Mouse (Mus musculus) granulocyte monocyte progenitor cell, adult 5-6 weeks (primary cell): Measurements from ENCODE around the gene Alg9. TPM values are rescaled to one million over a fixed set of nuclear protein-coding genes. Genes with fewer than 3 reads are reported as not detected.

Source experiments
- ATAC-seq: replicated peaks from 2 replicates; pipeline ENCODE4 v1.8.0; 2016; ENCODE audit warnings: mild to moderate bottlenecking, moderate TSS enrichment, inconsistent platforms; ENCODE audit not compliant: poor library complexity, severe bottlenecking
- total RNA-seq, 2 experiments: library from RNA; stranded (forward) in 1 of 2; stranded (reverse) in 1 of 2; fragments of 200-712, 200-1000 nt in 1 of 2; fragments of >200 nt in 1 of 2; fragmentation: Nextera tagmentation in 1 of 2; gene quantifications; 2 replicates each; pipeline ENCODE4 v1.2.3; 2014 to 2017

Alg9 gene
- total RNA-seq, 2 experiments from 2014 or later, result 22.7 to 30.7 TPM

DNA sequence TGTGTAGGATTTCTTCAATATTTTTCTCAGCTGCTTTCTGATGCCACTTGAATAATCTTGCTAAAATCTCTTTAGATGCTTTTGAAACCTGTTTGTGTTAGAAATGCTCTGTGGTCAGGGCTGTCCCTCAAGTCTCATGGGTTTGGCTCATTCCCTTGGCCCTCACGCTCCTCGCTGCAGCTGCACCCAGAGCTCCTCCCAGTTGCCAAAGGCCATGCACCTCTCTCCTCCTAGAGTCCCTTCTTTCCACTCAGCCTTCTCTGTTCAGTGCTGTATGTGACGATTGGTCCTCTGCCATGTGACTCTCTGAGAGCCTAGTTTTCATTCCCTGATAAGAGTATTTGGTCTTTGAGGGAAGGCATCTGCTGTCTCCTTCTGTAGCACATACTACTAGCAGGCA lies 102.6 kb downstream of the Alg9 start:
- ATAC-seq, result no peak

DNA sequence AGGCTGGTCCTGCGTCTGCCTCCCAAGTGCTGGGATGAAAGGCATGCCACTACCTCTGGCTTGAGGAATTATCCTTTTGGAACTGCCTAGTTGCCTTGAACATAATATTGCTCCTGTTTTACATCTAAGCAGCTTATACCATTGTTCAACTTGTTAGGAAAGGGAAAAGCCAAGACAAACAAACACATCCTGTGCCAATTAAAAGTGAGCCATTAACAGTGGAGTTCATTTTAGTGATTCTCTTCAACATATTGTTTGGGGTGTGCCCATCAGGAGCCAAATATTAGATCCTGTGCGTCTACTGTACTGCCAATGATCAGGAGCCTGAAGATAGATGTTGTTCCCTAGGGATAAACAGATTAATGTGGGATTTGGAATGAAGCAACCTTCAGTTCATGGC lies 107.4 kb downstream of the Alg9 start:
- ATAC-seq, result no peak

DNA sequence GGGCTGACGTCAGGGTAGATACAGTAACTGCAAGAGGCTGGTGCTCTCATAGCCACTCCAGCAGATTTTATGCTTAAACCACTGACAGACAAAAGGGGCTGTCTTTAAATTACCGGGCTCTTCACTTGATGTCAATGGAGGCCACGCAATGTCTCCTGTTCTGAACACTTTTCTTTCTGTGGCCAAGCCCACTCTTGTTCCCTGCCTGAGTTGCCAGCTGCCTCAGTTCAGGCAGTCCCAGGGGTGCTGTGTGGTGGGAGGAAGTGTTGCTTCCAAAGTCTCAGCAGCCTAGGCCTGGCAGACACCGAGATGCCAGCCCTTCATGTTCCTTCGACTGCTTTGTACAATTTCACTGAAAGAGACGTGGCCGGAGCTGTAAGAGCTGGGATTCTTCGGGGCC lies 109.3 kb downstream of the Alg9 start:
- ATAC-seq, result no peak

DNA sequence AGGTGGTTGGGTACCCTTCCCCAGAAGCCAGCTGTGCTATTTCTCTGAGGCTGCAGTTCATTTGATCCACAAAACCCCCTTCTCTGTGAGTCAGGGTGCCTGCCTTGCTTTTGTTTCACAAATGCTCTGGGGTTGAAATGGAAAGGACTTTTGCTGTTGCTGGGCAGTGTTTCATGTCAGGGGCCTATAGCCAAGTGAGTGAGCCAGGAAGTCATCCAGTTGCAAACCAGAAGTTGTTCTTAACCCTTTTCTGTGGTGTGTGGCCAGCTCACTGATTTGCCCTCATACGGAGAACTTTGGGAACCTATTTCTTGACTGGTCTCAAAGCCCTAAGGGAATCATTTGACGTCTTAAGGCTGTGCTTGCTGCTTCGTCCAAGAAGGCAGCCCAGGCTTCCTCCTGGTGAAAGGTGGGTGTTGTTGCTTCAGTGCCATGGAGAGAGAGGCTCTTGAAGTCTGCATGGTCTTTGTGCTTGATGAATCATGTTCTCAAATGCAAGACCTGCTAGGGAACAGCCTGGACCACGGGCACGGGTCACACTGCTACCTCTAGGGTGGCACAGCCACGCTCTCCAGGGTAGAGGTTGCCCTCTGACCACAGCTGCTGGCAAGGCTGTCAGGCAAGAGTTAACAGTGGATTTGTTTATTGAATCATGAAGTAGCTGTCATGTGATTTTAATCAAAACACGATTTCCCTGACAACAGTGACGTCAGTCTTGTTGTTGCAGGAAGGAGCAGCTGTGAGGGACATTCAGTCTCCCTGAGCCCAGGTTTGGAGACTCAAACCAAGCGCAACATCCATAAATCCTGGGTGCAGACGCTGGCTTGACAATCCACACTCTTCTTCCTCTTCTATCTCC lies 110.2 kb downstream of the Alg9 start:
- ATAC-seq, result no peak

DNA sequence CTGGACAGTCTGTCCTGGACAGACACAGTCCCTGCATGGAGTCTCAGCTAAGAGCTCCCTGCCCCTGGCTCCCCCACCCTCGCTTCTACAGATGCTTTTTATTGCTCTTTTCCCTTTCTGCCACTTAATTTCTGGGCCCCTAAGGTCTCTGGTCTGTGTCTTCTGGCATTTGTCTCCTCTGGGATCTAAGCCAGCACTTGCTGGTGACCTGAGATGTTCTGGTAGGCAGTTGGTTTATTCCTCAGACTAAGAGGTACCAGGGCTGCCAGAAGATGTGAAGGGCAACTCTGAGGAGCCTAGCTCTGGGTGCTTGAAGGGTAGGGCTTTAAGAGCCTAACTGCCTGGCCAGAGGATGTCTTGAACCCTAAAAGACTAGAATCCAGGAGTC lies 110.8 kb downstream of the Alg9 start:
- ATAC-seq, result no peak

DNA sequence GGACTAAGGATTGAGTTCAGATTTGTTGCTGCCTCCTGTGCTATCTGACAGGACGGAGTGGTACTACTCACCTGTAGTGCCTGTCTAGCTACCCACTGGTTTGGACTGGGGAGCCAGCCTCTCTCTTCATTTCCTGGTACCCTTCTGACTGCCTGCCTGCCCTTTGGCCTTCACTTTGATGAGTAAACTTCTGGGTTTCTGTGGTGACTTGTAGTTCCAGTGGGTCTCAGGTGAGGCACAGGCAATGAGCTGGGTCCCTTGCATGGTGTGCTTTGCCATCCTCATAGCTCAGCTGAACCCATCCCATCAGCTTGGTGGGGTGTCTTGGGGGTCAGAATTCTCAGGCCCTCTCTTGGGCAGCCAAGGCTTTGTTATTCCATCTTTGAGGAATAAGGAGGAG lies 112.1 kb downstream of the Alg9 start:
- no peak for ATAC-seq

DNA sequence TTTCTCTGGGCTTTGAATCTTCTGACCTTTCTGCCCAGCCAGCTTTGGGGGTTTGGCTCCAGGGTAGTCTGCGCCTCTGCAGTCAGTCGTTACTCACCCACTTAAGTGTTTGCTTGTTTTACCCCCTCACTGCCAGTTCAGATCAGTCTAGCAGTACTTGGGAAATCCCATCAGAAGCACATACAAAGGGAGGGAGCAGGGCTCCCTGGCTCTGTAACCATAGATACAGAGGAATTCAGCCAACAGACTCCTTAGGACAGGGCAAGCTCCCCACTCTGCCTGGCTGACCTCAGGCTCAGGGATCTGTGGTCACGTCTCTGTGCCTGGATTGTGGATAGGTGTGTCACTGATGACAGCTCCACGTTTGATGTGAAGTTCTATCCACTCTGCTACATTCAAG lies 112.5 kb downstream of the Alg9 start:
- no peak for ATAC-seq

DNA sequence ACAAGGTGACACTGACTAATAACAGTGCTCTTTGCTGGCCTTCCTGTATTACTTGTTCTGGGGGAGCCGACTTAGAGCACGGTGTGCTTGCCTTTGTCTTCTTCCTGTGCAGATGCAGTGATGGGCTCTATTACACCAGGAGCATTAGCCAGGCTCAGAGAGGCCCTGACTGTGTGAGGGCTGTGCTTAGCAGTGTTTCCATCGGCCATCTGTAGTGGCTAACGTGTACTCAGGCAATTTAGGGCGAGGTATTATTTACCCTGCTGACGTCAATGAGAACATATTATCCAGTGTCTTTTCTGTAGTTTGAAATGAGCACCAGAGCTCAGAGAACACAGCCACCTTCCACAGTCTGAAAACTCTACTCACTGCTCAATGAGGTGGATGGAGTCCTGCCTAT lies 114.4 kb downstream of the Alg9 start:
- no peak for ATAC-seq

DNA sequence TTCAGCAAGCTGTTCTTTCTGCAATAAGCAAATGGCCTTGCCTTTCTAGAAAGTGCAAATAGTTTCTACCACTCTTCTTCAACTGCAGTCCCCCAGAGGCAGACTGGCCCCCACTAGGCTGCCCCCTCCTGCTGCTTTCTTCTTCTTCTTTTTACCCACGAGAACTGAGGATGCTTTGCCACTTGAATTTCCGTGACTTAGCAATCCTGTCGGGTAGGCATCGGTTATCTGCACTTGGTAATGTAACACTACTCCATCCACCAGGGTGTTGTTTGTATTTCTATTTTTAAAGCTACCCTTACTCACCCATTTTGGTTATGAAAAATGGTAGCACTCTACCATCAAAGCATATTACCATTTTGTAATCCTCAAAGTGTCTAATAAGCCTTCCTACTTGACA lies 115.1 kb downstream of the Alg9 start:
- no peak for ATAC-seq

DNA sequence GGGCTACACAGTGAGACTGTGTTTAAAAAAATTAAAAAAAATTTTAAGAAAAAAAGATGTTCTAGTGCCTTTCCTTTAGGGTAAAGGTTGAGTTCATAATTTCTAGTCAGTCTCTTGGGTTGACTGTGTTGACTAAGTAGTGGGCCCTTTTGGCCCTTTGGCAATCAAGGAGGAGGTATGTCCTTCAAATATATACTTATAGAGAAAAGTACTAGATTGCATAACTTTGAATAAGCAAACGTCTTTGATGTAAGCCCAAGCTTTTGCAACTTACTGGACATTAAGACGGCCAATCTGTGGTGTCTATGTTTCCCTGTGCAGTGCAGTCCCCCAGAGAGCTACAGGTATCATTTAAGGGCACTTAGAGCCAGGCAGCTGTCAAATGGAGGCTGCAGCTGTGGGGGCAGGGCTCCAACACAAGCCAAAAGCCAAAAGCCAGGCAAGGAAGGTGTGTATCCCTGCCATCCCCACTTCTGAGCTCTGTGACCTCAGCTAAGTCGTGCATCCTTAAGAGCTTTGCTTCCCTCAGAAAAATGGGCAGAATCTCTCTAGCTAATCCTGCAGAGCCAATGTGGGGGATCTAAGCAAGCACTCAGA lies 115.8 kb downstream of the Alg9 start:
- ATAC-seq, result no peak

Other genes starting within 250 kb of the Alg9 start
- 107 and 145 TPM in 2 replicates for gene Pts, start 246.3 kb upstream of the Alg9 start, total RNA-seq (2014; fragmentation: Nextera tagmentation)
- gene Pts, start 246.3 kb upstream of the Alg9 start, total RNA-seq (2017), result 77.5 and 108 TPM in 2 replicates
- 1.0 and 4.5 TPM in 2 replicates for gene Il18, start 220.2 kb upstream of the Alg9 start, total RNA-seq (2014; fragmentation: Nextera tagmentation)
- 2.6 and 4.2 TPM in 2 replicates for gene Il18, start 220.2 kb upstream of the Alg9 start, total RNA-seq (2017)
- gene Bco2, start 219.8 kb upstream of the Alg9 start, total RNA-seq (2014; fragmentation: Nextera tagmentation), result not detected in 2 replicates
- gene Bco2, start 219.8 kb upstream of the Alg9 start, total RNA-seq (2017), result 0.62 and 1.0 TPM in 2 replicates
- not detected in 2 replicates for gene Tex12, start 213.7 kb upstream of the Alg9 start, total RNA-seq (2014; fragmentation: Nextera tagmentation)
- gene Tex12, start 213.7 kb upstream of the Alg9 start, total RNA-seq (2017), result not detected in 2 replicates
- 172 and 230 TPM in 2 replicates for gene Sdhd, start 171.2 kb upstream of the Alg9 start, total RNA-seq (2014; fragmentation: Nextera tagmentation)
- 178 and 221 TPM in 2 replicates for gene Sdhd, start 171.2 kb upstream of the Alg9 start, total RNA-seq (2017)
- 134 and 159 TPM in 2 replicates for gene Timm8b, start 171.1 kb upstream of the Alg9 start, total RNA-seq (2014; fragmentation: Nextera tagmentation)
- gene Timm8b, start 171.1 kb upstream of the Alg9 start, total RNA-seq (2017), result 238 and 258 TPM in 2 replicates
- 0.41 and 1.5 TPM in 2 replicates for gene Pih1d2, start 157.7 kb upstream of the Alg9 start, total RNA-seq (2014; fragmentation: Nextera tagmentation)
- gene Pih1d2, start 157.7 kb upstream of the Alg9 start, total RNA-seq (2017), result 0.41 and 7.5 TPM in 2 replicates
- 26.3 and 29.6 TPM in 2 replicates for gene Nkapd1, start 157.6 kb upstream of the Alg9 start, total RNA-seq (2014; fragmentation: Nextera tagmentation)
- 36.4 and 43.9 TPM in 2 replicates for gene Nkapd1, start 157.6 kb upstream of the Alg9 start, total RNA-seq (2017)
- 33.9 and 61.3 TPM in 2 replicates for gene Dlat, start 115.2 kb upstream of the Alg9 start, total RNA-seq (2014; fragmentation: Nextera tagmentation)
- 30.4 and 48.5 TPM in 2 replicates for gene Dlat, start 115.2 kb upstream of the Alg9 start, total RNA-seq (2017)
- 0.11 and 0.82 TPM in 2 replicates for gene Dixdc1, start 35.5 kb upstream of the Alg9 start, total RNA-seq (2014; fragmentation: Nextera tagmentation)
- gene Dixdc1, start 35.5 kb upstream of the Alg9 start, total RNA-seq (2017), result 0.10 and 0.39 TPM in 2 replicates
- gene 2310030G06Rik, start 28.5 kb upstream of the Alg9 start, total RNA-seq (2014; fragmentation: Nextera tagmentation), result not detected in 2 replicates
- not detected in 2 replicates for gene 2310030G06Rik, start 28.5 kb upstream of the Alg9 start, total RNA-seq (2017)
- gene Cryab, start 23.7 kb upstream of the Alg9 start, total RNA-seq (2014; fragmentation: Nextera tagmentation), result 1.6 TPM in 1 of 2 replicates, not detected in the other
- gene Cryab, start 23.7 kb upstream of the Alg9 start, total RNA-seq (2017), result 2.5 TPM in 1 of 2 replicates, not detected in the other
- not detected in 2 replicates for gene Hspb2, start 22.7 kb upstream of the Alg9 start, total RNA-seq (2014; fragmentation: Nextera tagmentation)
- not detected in 2 replicates for gene Hspb2, start 22.7 kb upstream of the Alg9 start, total RNA-seq (2017)
- gene Fdxacb1, start 6.8 kb upstream of the Alg9 start, total RNA-seq (2014; fragmentation: Nextera tagmentation), result 9.8 and 14.9 TPM in 2 replicates
- 6.3 and 7.1 TPM in 2 replicates for gene Fdxacb1, start 6.8 kb upstream of the Alg9 start, total RNA-seq (2017)
- gene 1110032A03Rik, start 501 bp downstream of the Alg9 start, total RNA-seq (2014; fragmentation: Nextera tagmentation), result 19.9 and 22.7 TPM in 2 replicates
- 11.2 and 16.3 TPM in 2 replicates for gene 1110032A03Rik, start 501 bp downstream of the Alg9 start, total RNA-seq (2017)
- 32.3 and 37.3 TPM in 2 replicates for gene Ppp2r1b, start 70.3 kb downstream of the Alg9 start, total RNA-seq (2014; fragmentation: Nextera tagmentation)
- 42.6 and 42.8 TPM in 2 replicates for gene Ppp2r1b, start 70.3 kb downstream of the Alg9 start, total RNA-seq (2017)
- gene Sik2, start 234.1 kb downstream of the Alg9 start, total RNA-seq (2014; fragmentation: Nextera tagmentation), result 42.5 and 55.4 TPM in 2 replicates
- 15.5 and 17.5 TPM in 2 replicates for gene Sik2, start 234.1 kb downstream of the Alg9 start, total RNA-seq (2017)